Mouse (Mus musculus) right cerebral cortex, postnatal 10 days (tissue): ENCODE results near the gene Tnfrsf18.

ENCODE experiments used
- DNase-seq, 2 experiments: peaks; one replicate each; pipeline ENCODE4 v3.0.0; 2021; ENCODE audit warnings: low spot score in 2 of 2

Tnfrsf18 gene

GRCm38 (mm10) chr4:156026013-156026412 is at the start of gene Tnfrsf18:
Gene Tnfrsf18 (plus strand): TSS chr4:156026164.
- DNase-seq = peak; percentile 67 to 71

GRCm38 (mm10) chr4:155981436-155982082 is 44.4 kb upstream of the Tnfrsf18 start:
- no peak for DNase-seq

- DNase-seq = no peak
Measured at GRCm38 (mm10) chr4:155983788-155984187, 42.2 kb upstream of the Tnfrsf18 start.

- peak; percentile 36 to 78 for DNase-seq
Measured at GRCm38 (mm10) chr4:155991211-155991907, 34.6 kb upstream of the Tnfrsf18 start.

GRCm38 (mm10) chr4:155991908-155992230 is 34.1 kb upstream of the Tnfrsf18 start:
- no peak for DNase-seq

- DNase-seq = peak; percentile 89
Measured at GRCm38 (mm10) chr4:155992241-155992905, 33.6 kb upstream of the Tnfrsf18 start, which contains the start of the genes B3galt6 and Sdf4. Gene B3galt6 (minus strand): TSS chr4:155992649. Gene Sdf4 (plus strand): TSS chr4:155992872.

GRCm38 (mm10) chr4:155992906-155993547 is 32.9 kb upstream of the Tnfrsf18 start:
- DNase-seq = peak; percentile 96

GRCm38 (mm10) chr4:155993606-155994005 is 32.4 kb upstream of the Tnfrsf18 start:
- no peak for DNase-seq

- DNase-seq = no peak
Measured at GRCm38 (mm10) chr4:156004109-156004508, 21.9 kb upstream of the Tnfrsf18 start.

GRCm38 (mm10) chr4:156008369-156008768 is 17.6 kb upstream of the Tnfrsf18 start:
- no peak for DNase-seq

- DNase-seq = no peak
Measured at GRCm38 (mm10) chr4:156013637-156014036, 12.3 kb upstream of the Tnfrsf18 start, which contains the start of gene Tnfrsf4. Gene Tnfrsf4 (plus strand): TSS chr4:156013843.

- DNase-seq = no peak
Measured at GRCm38 (mm10) chr4:156014436-156014835, 11.5 kb upstream of the Tnfrsf18 start.

- no peak for DNase-seq
Measured at GRCm38 (mm10) chr4:156019771-156020170, 6.2 kb upstream of the Tnfrsf18 start.

GRCm38 (mm10) chr4:156021381-156021780 is 4.6 kb upstream of the Tnfrsf18 start:
- no peak for DNase-seq

GRCm38 (mm10) chr4:156021942-156022419 is 4.0 kb upstream of the Tnfrsf18 start:
- no peak for DNase-seq

- no peak for DNase-seq
Measured at GRCm38 (mm10) chr4:156023520-156023919, 2.4 kb upstream of the Tnfrsf18 start.

- DNase-seq = peak in 1 of 2 experiments; percentile 47
Measured at GRCm38 (mm10) chr4:156024184-156024583, 1.8 kb upstream of the Tnfrsf18 start.

GRCm38 (mm10) chr4:156028580-156028979 is 2.6 kb downstream of the Tnfrsf18 start:
- no peak for DNase-seq

- DNase-seq = peak in 1 of 2 experiments; percentile 33
Measured at GRCm38 (mm10) chr4:156030651-156031118, 4.7 kb downstream of the Tnfrsf18 start.

- no peak for DNase-seq
Measured at GRCm38 (mm10) chr4:156031255-156031592, 5.3 kb downstream of the Tnfrsf18 start.

GRCm38 (mm10) chr4:156031593-156032391 is 5.8 kb downstream of the Tnfrsf18 start:
- DNase-seq = peak; percentile 91 to 93
